7 mouse cellular contexts compared by ENCODE assay signal in the genomic region with DNA sequence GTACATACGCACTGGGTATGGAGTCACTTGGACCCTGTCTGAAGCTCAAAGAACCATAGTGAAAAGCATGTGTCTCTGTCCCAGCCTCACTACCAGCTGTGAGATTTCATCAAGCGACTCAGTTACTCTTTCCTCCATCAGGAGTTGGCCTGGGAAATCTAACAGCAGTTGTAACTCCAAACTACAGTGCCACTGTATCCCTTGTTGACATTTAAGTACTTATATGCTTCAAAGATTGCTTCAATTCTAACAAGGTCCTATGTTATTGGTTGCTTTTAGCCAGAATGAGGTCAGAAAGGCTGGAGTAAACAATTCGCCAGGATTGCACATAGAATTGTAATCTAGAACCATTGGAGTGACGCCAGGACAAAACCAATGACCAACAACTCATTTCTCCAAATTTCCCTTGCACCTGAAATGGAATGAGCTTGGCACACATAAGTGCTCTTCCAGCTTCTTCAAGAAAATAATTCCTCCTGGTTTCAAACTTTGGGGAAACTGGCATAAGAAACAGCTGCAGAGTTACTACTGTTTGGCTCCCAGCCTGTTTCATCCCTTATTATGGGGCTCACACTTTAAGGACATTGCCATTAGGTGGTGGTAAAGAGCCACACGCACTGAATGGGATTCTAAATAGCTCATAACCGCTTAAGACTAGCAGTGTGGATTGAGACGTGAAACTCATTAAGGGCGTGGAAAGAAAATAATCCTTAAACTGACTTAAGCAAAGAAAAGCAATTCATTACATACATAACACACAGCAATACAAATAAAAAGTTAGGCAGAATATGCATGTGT. TPM values are rescaled to one million over a fixed set of nuclear protein-coding genes. Genes with fewer than 3 reads are reported as not detected.
DNase-seq lines count a peak whose midpoint lies in the region; ATAC-seq and TF ChIP-seq lines count a peak whose summit lies in the region.

No protein-coding gene starts in this region.

- 65% methylated on average over 8 of the region's 8 CpGs for WGBS in hindbrain, embryonic 14.5 days
- 65% methylated on average over 8 of the region's 8 CpGs for WGBS in hindbrain, embryonic 12.5 days

- TF ChIP-seq EP300 in MEL (IDR thresholded peaks at IDR 0.05; ENCODE audit: low read depth in 1 of 2, low read length in 2 of 2) = no peak

- no peaks in the 10 kb centered on the region for H3K27me3 ChIP-seq in hindbrain, embryonic 14.5 days (ENCODE audit: control insufficient read depth, insufficient read depth, low read length)
- H3K27me3 ChIP-seq in hindbrain, embryonic 12.5 days = no peaks in the 10 kb centered on the region
- H3K27me3 ChIP-seq in MEL (ENCODE audit: control insufficient read depth in 1 of 2, insufficient read depth in 2 of 2, low read length in 2 of 2) = no peaks in the 10 kb centered on the region

- no peak for TF ChIP-seq POLR2A in MEL (IDR thresholded peaks at IDR 0.05; ENCODE audit: control insufficient read depth in 1 of 2, insufficient read depth in 1 of 2, low read depth in 1 of 2, low read length in 2 of 2, poor library complexity in 1 of 2)

- H3K27ac ChIP-seq in hindbrain, embryonic 14.5 days = no peak overlapping the region
- H3K27ac ChIP-seq in hindbrain, embryonic 12.5 days = no peak overlapping the region
- H3K27ac ChIP-seq in MEL (ENCODE audit: control insufficient read depth, low read depth, low read length) = no peak overlapping the region

- no peak for ATAC-seq in hindbrain, embryonic 14.5 days (ENCODE audit: low FRiP score)
- no peak for ATAC-seq in hindbrain, embryonic 12.5 days (ENCODE audit: low FRiP score)
- no peak for ATAC-seq in megakaryocyte, adult 5-6 weeks (ENCODE audit: poor library complexity, severe bottlenecking)

- TF ChIP-seq RAD21 in MEL (IDR thresholded peaks at IDR 0.05; ENCODE audit: low read depth, low read length) = peak; percentile 27

- H3K4me2 ChIP-seq in hindbrain, embryonic 14.5 days (replicated peaks) = no peak overlapping the region
- H3K4me2 ChIP-seq in hindbrain, embryonic 12.5 days (replicated peaks) = no peak overlapping the region

- H3K79me2 ChIP-seq in MEL (ENCODE audit: control insufficient read depth, insufficient read depth, low read length, poor library complexity) = no peaks in the 10 kb centered on the region

- peak in 1 of 3 experiments; percentile 25; a peak in 1 of 6 replicates for TF ChIP-seq CTCF in MEL (IDR thresholded peaks at IDR 0.05 in 2 of 3, conservative IDR thresholded peaks at IDR 0.05 in 1 of 3; ENCODE audit: control insufficient read depth in 1 of 3, insufficient read depth in 1 of 3, low read depth in 2 of 3, low read length in 3 of 3, poor library complexity in 1 of 3, severe bottlenecking in 1 of 3)

- H3K4me1 ChIP-seq in hindbrain, embryonic 14.5 days (replicated peaks; ENCODE audit: control insufficient read depth, insufficient read depth, low read length) = no peaks in the 10 kb centered on the region
- no peaks in the 10 kb centered on the region for H3K4me1 ChIP-seq in hindbrain, embryonic 12.5 days
- H3K4me1 ChIP-seq in MEL (ENCODE audit: control insufficient read depth in 1 of 2, insufficient read depth in 2 of 2, low read length in 2 of 2) = no peaks in the 10 kb centered on the region

- H3K4me3 ChIP-seq in hindbrain, embryonic 14.5 days (replicated peaks; ENCODE audit: low read length) = no peak overlapping the region
- no peak overlapping the region for H3K4me3 ChIP-seq in hindbrain, embryonic 12.5 days
- H3K4me3 ChIP-seq in MEL (ENCODE audit: control insufficient read depth in 1 of 2, insufficient read depth in 1 of 2, low read depth in 2 of 2, low read length in 2 of 2) = no peak overlapping the region

- H3K36me3 ChIP-seq in hindbrain, embryonic 14.5 days (replicated peaks; ENCODE audit: control insufficient read depth, insufficient read depth) = no peaks in the 10 kb centered on the region
- H3K36me3 ChIP-seq in hindbrain, embryonic 12.5 days = no peaks in the 10 kb centered on the region
- no peaks in the 10 kb centered on the region for H3K36me3 ChIP-seq in MEL (ENCODE audit: control insufficient read depth in 1 of 2, insufficient read depth in 2 of 2, low read length in 2 of 2)

- peak; percentile 62 for DNase-seq in hindbrain, embryonic 14.5 days (ENCODE audit: low spot score)
- peak; percentile 53 for DNase-seq in CD4-positive, CD25-positive, alpha-beta regulatory T cell, adult 2 months (ENCODE audit: low read depth, low spot score)
- DNase-seq in MEL (ENCODE audit: low read depth, low spot score) = peak; percentile 6
- peak; percentile 46 for DNase-seq in lung, postnatal 10 days
- no peak for DNase-seq in urinary bladder, adult 2 months (ENCODE audit: low spot score)

- H3K9me3 ChIP-seq in hindbrain, embryonic 14.5 days (ENCODE audit: control insufficient read depth, low read length) = no peaks in the 10 kb centered on the region
- H3K9me3 ChIP-seq in hindbrain, embryonic 12.5 days (replicated peaks) = no peaks in the 10 kb centered on the region
- H3K9me3 ChIP-seq in MEL (replicated peaks; ENCODE audit: insufficient read depth, low read length) = no peaks in the 10 kb centered on the region

- H3K9ac ChIP-seq in hindbrain, embryonic 14.5 days = no peak overlapping the region
- H3K9ac ChIP-seq in hindbrain, embryonic 12.5 days = no peak overlapping the region
- no peak overlapping the region for H3K9ac ChIP-seq in MEL (ENCODE audit: control insufficient read depth, low read depth, low read length, poor library complexity, severe bottlenecking)

TF ChIP-seq in MEL, 35 proteins besides CTCF, POLR2A, EP300 and RAD21:
- TF ChIP-seq MXI1 (IDR thresholded peaks at IDR 0.05; ENCODE audit: low read depth, low read length) = no peak
- TF ChIP-seq ETS1 (IDR thresholded peaks at IDR 0.05; ENCODE audit: low read depth, low read length) = no peak
- TF ChIP-seq USF1 (IDR thresholded peaks at IDR 0.05; ENCODE audit: low read depth, low read length) = no peak
- peak; percentile 38 for TF ChIP-seq SMC3 (IDR thresholded peaks at IDR 0.05; ENCODE audit: low read depth, low read length)
- no peak for TF ChIP-seq MAZ (IDR thresholded peaks at IDR 0.05; ENCODE audit: low read depth, low read length)

RNA-seq across cellular contexts. Expression of a gene that starts 13.8 kb away (rescaled TPM):
- 16.8 and 17.5 TPM in 2 replicates for polyA plus RNA-seq in hindbrain, embryonic 14.5 days (2014; fragmentation: Nextera tagmentation; extraction: Ambion mirVana)
- 6.5 and 7.0 TPM in 2 replicates for polyA plus RNA-seq in hindbrain, embryonic 12.5 days (2016; fragmentation: Nextera tagmentation; extraction: Ambion mirVana)
- not detected in 2 replicates for total RNA-seq in MEL (2012; rRNA removed)
- polyA plus RNA-seq in MEL (2012; ENCODE audit: insufficient read depth in 1 of 2, insufficient read length in 2 of 2, low read depth in 1 of 2, low replicate concordance in 2 of 2, missing spikeins in 1 of 2) = not detected
- polyA plus RNA-seq in urinary bladder, adult 2 months (2012; rRNA removed) = 0.69 and 0.94 TPM in 2 replicates
- not detected in 2 replicates for total RNA-seq in megakaryocyte, adult 5-6 weeks (2015)
- total RNA-seq in megakaryocyte, adult 5-6 weeks (2017) = not detected in 2 replicates
